Mouse (Mus musculus) G1E-ER4 (cell line): ENCODE measurements around the gene Akna. TPM values are rescaled to one million over a fixed set of nuclear protein-coding genes. Genes with fewer than 3 reads are reported as not detected.

Experiments used
- GATA1 ChIP-seq: IDR thresholded peaks from one replicate; pipeline ENCODE4 v1.8.0; 2012; ENCODE audit warnings: low read length, inconsistent platforms
- polyA plus RNA-seq: library from polyadenylated mRNA; stranded (reverse); fragments of >175 nt; gene quantifications from 2 replicates; pipeline ENCODE4 v1.2.3, GENCODE M21; 2012

Gene Akna
- polyA plus RNA-seq, 1 experiment: not detected

GRCm38 (mm10) chr4:63374331-63374730 lies 28.8 kb downstream of the Akna start:
- TF ChIP-seq GATA1: no peak

- no peak for TF ChIP-seq GATA1
Measured at GRCm38 (mm10) chr4:63373404-63373803, 29.8 kb downstream of the Akna start.

GRCm38 (mm10) chr4:63371890-63372289 lies 31.3 kb downstream of the Akna start:
- TF ChIP-seq GATA1: no peak

GRCm38 (mm10) chr4:63370897-63371296 lies 32.3 kb downstream of the Akna start:
- TF ChIP-seq GATA1: no peak

GRCm38 (mm10) chr4:63368577-63368976 lies 34.6 kb downstream of the Akna start:
- no peak for TF ChIP-seq GATA1

- no peak for TF ChIP-seq GATA1
Measured at GRCm38 (mm10) chr4:63362150-63362549, 41.0 kb downstream of the Akna start, which contains the start of gene Orm2. Orm2 (plus strand) TSS chr4:63362449.

- TF ChIP-seq GATA1: no peak
Measured at GRCm38 (mm10) chr4:63359861-63360260, 43.3 kb downstream of the Akna start.

GRCm38 (mm10) chr4:63356981-63357570 lies 46.1 kb downstream of the Akna start:
- TF ChIP-seq GATA1: no peak

- TF ChIP-seq GATA1: no peak
Measured at GRCm38 (mm10) chr4:63355877-63356665, 47.1 kb downstream of the Akna start, which contains the start of gene Orm3. Orm3 (plus strand) TSS chr4:63356162.

GRCm38 (mm10) chr4:63348524-63348923 lies 54.6 kb downstream of the Akna start:
- TF ChIP-seq GATA1: no peak

- no peak for TF ChIP-seq GATA1
Measured at GRCm38 (mm10) chr4:63346659-63347058, 56.5 kb downstream of the Akna start.

- TF ChIP-seq GATA1: no peak
Measured at GRCm38 (mm10) chr4:63345261-63345660, 57.9 kb downstream of the Akna start.

- TF ChIP-seq GATA1: no peak
Measured at GRCm38 (mm10) chr4:63344295-63344694, 58.9 kb downstream of the Akna start, which contains the start of gene Orm1. Orm1 (plus strand) TSS chr4:63344560.

- TF ChIP-seq GATA1: no peak
Measured at GRCm38 (mm10) chr4:63343608-63344007, 59.5 kb downstream of the Akna start.

GRCm38 (mm10) chr4:63342491-63342890 lies 60.7 kb downstream of the Akna start:
- no peak for TF ChIP-seq GATA1

- no peak for TF ChIP-seq GATA1
Measured at GRCm38 (mm10) chr4:63338414-63339076, 64.6 kb downstream of the Akna start.
